Mouse (Mus musculus) lung, adult 18-20 months (tissue): ENCODE data around the gene Pfn3.

Experiments used
- DNase-seq, 2 experiments: peaks; one replicate each; pipeline ENCODE4 v3.0.0; 2022; ENCODE audit warnings: mixed read lengths in 2 of 2

The Pfn3 gene

GRCm38 (mm10) chr13:55391626-55392029 lies 23.4 kb downstream of the Pfn3 start:
- DNase-seq: no peak

DNA sequence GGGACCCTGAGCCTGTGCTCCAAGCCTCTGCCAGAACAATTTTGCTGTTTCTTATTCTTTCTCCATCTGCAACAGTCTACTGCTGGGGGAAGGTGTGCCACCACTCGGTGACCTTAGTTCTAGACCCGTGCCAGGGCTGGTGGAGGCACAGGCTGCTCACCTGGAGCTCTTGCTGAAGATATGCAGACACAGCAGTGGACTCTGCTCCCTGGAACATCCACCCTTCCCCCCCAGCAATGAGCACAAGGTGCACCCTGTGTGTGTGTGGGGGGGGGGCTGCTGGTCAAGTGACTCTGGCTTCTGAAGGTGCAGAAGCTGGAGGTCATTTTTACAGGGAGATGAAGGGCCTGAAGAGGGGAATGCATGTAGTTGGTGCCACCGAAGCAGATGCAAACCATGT lies 24.4 kb downstream of the Pfn3 start:
- no peak for DNase-seq

DNA sequence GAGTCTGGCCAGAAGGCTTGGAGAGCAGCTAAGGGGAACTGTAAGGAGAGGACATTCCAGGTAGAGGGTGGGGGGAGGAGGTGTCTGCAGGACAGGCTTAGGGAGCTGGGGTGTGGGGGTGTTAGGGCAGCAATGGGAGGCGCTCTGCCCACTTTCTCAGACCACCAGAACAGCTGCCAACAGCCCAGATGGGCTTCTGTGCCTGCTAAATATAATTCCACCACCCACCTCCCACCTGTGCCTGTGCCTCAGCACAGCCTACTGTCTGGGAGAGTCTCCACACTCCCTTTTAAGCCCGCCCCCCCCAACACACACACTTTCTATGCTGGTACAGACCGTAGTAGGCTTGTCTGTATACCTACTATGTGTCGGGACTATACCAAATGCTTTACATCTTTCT lies 33.2 kb downstream of the Pfn3 start:
- DNase-seq: no peak

DNA sequence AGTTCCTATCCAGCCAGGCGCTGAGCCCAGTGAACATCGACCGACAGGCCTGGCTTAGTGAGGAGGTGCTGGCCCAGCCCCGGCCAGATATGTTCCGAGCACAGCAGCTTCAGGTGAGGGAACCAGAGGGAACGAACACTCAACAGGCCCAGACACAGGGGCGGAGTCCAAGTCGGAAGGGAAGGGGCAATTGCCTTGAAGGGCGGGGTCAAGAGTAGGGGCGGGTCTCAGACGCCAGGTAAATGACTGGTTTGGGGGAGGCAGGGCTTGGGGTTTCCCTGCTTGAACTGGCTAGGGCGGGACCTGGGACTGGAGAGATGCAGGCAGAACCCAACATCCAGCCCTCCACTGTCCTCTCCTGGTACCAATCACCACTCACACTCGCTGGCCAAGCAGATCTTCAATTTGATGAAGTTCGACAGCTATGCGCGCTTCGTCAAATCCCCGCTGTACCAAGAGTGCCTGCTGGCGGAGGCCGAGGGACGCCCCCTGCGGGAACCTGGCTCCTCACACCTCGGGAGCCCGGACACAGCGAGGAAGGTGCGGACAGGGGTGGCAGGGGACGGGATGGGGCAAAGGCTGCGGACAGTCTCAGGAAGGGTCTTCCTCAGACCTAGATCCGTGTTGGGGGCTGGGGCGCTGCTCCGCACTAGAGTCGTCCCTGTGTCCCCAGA lies 36.0 kb downstream of the Pfn3 start:
- DNase-seq: peak in 1 of 2 experiments; percentile 10

DNA sequence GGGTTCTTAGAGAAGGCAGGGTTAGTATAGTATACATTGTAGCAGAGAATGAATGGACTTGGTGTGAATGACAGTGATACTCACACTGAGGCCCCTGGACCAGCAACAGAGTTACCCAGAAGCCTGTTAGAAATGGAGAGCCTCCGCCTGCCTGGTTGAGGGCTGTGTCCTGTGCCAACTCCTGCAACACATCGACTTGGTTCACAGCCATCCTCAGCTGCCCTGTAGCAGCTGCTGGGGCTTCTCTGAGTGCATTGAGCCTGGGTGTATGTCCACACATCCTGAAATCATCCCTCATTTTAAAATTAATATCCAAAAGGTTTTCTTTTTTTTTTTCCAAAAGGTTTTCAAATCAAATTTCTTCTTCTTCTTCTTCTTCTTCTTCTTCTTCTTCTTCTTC lies 39.2 kb downstream of the Pfn3 start:
- DNase-seq: no peak

- DNase-seq: no peak
These were observed 40.7 kb downstream of the Pfn3 start for GRCm38 (mm10) chr13:55374206-55374924.

DNA sequence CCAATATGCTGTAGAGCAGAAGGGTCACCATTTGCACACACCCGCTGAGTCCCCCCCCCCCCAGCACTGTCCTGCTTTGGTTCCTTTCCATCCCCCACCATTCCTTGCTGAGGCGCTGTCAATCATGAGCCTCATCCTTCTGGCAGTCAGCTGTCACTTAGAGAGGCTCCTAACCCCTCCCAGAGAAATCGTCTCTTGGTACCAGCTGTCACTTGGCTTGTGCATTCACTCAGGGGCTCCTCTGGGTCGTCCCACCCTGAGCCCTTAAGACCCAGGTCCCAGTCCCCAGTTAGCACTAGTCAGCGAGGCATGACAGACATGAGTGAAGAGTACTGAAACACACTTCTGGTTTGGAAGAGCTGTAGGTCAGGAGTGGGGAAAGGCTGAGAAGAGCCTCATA lies 43.3 kb downstream of the Pfn3 start:
- no peak for DNase-seq

- DNase-seq: no peak
These were observed 43.9 kb downstream of the Pfn3 start for GRCm38 (mm10) chr13:55371007-55371681.

- DNase-seq: no peak
These were observed 44.8 kb downstream of the Pfn3 start for GRCm38 (mm10) chr13:55370234-55370633.

DNA sequence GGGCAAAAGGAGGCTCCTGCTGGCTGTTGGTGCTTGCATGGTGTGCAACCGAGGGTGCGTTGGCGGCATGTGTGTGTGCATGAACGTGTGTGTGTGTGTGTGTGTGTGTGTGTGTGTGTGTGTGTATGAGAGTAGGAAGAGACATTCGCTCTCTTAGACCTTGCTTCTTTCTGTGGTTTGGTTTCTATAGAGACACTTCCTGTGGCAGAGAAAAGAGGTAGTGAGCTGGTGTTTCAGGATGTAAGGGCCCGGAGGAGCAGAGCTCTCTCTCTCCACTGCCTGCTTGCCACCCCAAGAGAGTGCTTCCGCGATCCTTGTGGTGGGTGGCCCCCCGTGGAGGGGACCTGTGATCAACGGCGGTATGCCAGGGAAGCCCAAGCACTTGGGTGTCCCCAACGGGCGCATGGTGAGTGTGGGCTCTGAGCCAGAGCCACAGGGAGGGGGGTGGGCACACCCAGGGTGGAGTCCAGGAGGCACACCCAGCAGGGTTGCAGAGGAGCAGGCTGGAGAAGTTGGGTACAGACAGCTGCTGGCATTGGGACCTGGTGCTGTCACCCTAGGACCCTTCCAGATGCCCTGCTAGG lies 45.4 kb downstream of the Pfn3 start, which contains the start of gene Rgs14:
Rgs14 (plus strand) TSS at position 202 of the 584 bp plus-strand sequence.
- peak; percentile 23 to 32 for DNase-seq

DNA sequence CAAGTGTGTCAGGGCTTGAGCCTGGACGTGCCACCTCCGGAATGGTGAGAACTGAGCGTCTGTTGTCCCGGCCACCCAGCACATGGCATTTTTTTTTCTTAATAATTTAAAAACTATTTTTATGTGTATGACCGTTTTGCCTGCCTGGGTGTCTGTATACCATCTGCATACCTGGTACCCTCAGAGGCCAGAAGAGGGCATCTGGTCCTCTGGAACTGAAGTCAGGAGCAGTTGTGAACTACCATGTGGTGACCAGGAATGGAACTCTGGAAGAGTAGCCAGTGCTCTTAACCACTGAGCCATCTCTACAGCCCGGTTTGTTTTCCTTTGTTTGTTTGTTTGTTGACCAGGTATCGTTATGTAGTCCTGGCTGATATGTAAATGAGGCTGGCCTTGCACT lies 46.6 kb downstream of the Pfn3 start:
- no peak for DNase-seq
